Mouse (Mus musculus): ENCODE measurements around the gene Gm20388. TPM values are rescaled to one million over a fixed set of nuclear protein-coding genes. Genes with fewer than 3 reads are reported as not detected.

Gene Gm20388
- total and polyA plus RNA-seq, 2 experiments from 2014 or later: 17.3 TPM; not detected in 1

- TF ChIP-seq EP300 (IDR thresholded peaks at IDR 0.05; ENCODE audit: low read depth) (no peak), CTCF (IDR thresholded peaks at IDR 0.05; ENCODE audit: low read depth) (no peak)
- no peak overlapping the region for H3K27ac ChIP-seq (ENCODE audit: low read depth)
- 57% methylated on average over 5 of the region's 5 CpGs for WGBS
- ATAC-seq (ENCODE audit: insufficient read depth, low read depth): no peak
- no peak overlapping the region for H3K9ac ChIP-seq (replicated peaks; ENCODE audit: low read depth, low read length)
- H3K36me3 ChIP-seq (replicated peaks; ENCODE audit: control insufficient read depth, insufficient read depth, low read length): peaks cover 78% of the 10 kb centered on the region
- no peak for DNase-seq (ENCODE audit: low spot score)
- H3K4me1 ChIP-seq (ENCODE audit: control insufficient read depth, insufficient read depth): no peaks in the 10 kb centered on the region
- H3K4me3 ChIP-seq (ENCODE audit: low read depth, low read length): no peak overlapping the region
- H3K27me3 ChIP-seq (ENCODE audit: control insufficient read depth, insufficient read depth, low read length): no peaks in the 10 kb centered on the region
- H3K9me3 ChIP-seq (replicated peaks; ENCODE audit: control insufficient read depth, low read length): no peaks in the 10 kb centered on the region
- H3K4me2 ChIP-seq (ENCODE audit: low read depth, low read length): no peak overlapping the region
Observed at GRCm38 (mm10) chr8:124033400-124033799, 4122.8 kb downstream of the Gm20388 start.

- DNase-seq (ENCODE audit: low spot score): no peak
- H3K27ac ChIP-seq (ENCODE audit: low read depth): no peak overlapping the region
- no peak overlapping the region for H3K9ac ChIP-seq (replicated peaks; ENCODE audit: low read depth, low read length)
- no peaks in the 10 kb centered on the region for H3K9me3 ChIP-seq (replicated peaks; ENCODE audit: control insufficient read depth, low read length)
- TF ChIP-seq CTCF (IDR thresholded peaks at IDR 0.05; ENCODE audit: low read depth): no peak
- no peak for TF ChIP-seq EP300 (IDR thresholded peaks at IDR 0.05; ENCODE audit: low read depth)
- no peak for ATAC-seq (ENCODE audit: insufficient read depth, low read depth)
- H3K4me3 ChIP-seq (ENCODE audit: low read depth, low read length): no peak overlapping the region
- WGBS: 90% methylated on average over 7 of the region's 7 CpGs
- H3K4me2 ChIP-seq (ENCODE audit: low read depth, low read length): no peak overlapping the region
- no peaks in the 10 kb centered on the region for H3K4me1 ChIP-seq (ENCODE audit: control insufficient read depth, insufficient read depth)
- no peaks in the 10 kb centered on the region for H3K27me3 ChIP-seq (ENCODE audit: control insufficient read depth, insufficient read depth, low read length)
- peaks cover 72% of the 10 kb centered on the region for H3K36me3 ChIP-seq (replicated peaks; ENCODE audit: control insufficient read depth, insufficient read depth, low read length)
Observed at GRCm38 (mm10) chr8:124038121-124038520, 4127.5 kb downstream of the Gm20388 start.

GRCm38 (mm10) chr8:124039351-124039750 lies 4128.7 kb downstream of the Gm20388 start:
- ATAC-seq (ENCODE audit: insufficient read depth, low read depth) (no peak), DNase-seq (ENCODE audit: low spot score) (no peak)
- Histone ChIP-seq H3K9me3 (replicated peaks; ENCODE audit: control insufficient read depth, low read length) (no peaks in the 10 kb centered on the region), H3K36me3 (replicated peaks; ENCODE audit: control insufficient read depth, insufficient read depth, low read length) (peaks cover 74% of the 10 kb centered on the region), H3K27me3 (ENCODE audit: control insufficient read depth, insufficient read depth, low read length) (no peaks in the 10 kb centered on the region), H3K4me3 (ENCODE audit: low read depth, low read length) (no peak overlapping the region), H3K4me2 (ENCODE audit: low read depth, low read length) (no peak overlapping the region), H3K4me1 (ENCODE audit: control insufficient read depth, insufficient read depth) (no peaks in the 10 kb centered on the region), H3K9ac (replicated peaks; ENCODE audit: low read depth, low read length) (no peak overlapping the region), H3K27ac (ENCODE audit: low read depth) (no peak overlapping the region)
- no peak for TF ChIP-seq EP300 (IDR thresholded peaks at IDR 0.05; ENCODE audit: low read depth)
- TF ChIP-seq CTCF (IDR thresholded peaks at IDR 0.05; ENCODE audit: low read depth): no peak
- 91% methylated on average over 4 of the region's 4 CpGs for WGBS

GRCm38 (mm10) chr8:124042201-124042600 lies 4131.6 kb downstream of the Gm20388 start:
- H3K4me1 ChIP-seq (ENCODE audit: control insufficient read depth, insufficient read depth): no peaks in the 10 kb centered on the region
- 80% methylated on average over 1 of the region's 1 CpGs for WGBS
- no peak for TF ChIP-seq CTCF (IDR thresholded peaks at IDR 0.05; ENCODE audit: low read depth)
- no peak for TF ChIP-seq EP300 (IDR thresholded peaks at IDR 0.05; ENCODE audit: low read depth)

GRCm38 (mm10) chr8:124044421-124044820 lies 4133.8 kb downstream of the Gm20388 start:
- Histone ChIP-seq H3K9me3 (replicated peaks; ENCODE audit: control insufficient read depth, low read length) (no peaks in the 10 kb centered on the region), H3K27me3 (ENCODE audit: control insufficient read depth, insufficient read depth, low read length) (no peaks in the 10 kb centered on the region), H3K4me1 (ENCODE audit: control insufficient read depth, insufficient read depth) (no peaks in the 10 kb centered on the region), H3K4me2 (ENCODE audit: low read depth, low read length) (no peak overlapping the region), H3K9ac (replicated peaks; ENCODE audit: low read depth, low read length) (no peak overlapping the region), H3K27ac (ENCODE audit: low read depth) (no peak overlapping the region), H3K4me3 (ENCODE audit: low read depth, low read length) (no peak overlapping the region), H3K36me3 (replicated peaks; ENCODE audit: control insufficient read depth, insufficient read depth, low read length) (peaks cover 57% of the 10 kb centered on the region)
- TF ChIP-seq EP300 (IDR thresholded peaks at IDR 0.05; ENCODE audit: low read depth) (no peak), CTCF (IDR thresholded peaks at IDR 0.05; ENCODE audit: low read depth) (no peak)
- ATAC-seq (ENCODE audit: insufficient read depth, low read depth): no peak
- 82% methylated on average over 5 of the region's 5 CpGs for WGBS
- no peak for DNase-seq (ENCODE audit: low spot score)

More at GRCm38 (mm10) chr8:124042201-124042600, 4131.6 kb downstream of the Gm20388 start:
- ATAC-seq (ENCODE audit: insufficient read depth, low read depth) (no peak), DNase-seq (ENCODE audit: low spot score) (no peak)
- Histone ChIP-seq H3K9ac (replicated peaks; ENCODE audit: low read depth, low read length) (no peak overlapping the region), H3K27me3 (ENCODE audit: control insufficient read depth, insufficient read depth, low read length) (no peaks in the 10 kb centered on the region), H3K9me3 (replicated peaks; ENCODE audit: control insufficient read depth, low read length) (no peaks in the 10 kb centered on the region), H3K4me2 (ENCODE audit: low read depth, low read length) (no peak overlapping the region), H3K36me3 (replicated peaks; ENCODE audit: control insufficient read depth, insufficient read depth, low read length) (peaks cover 66% of the 10 kb centered on the region), H3K4me3 (ENCODE audit: low read depth, low read length) (no peak overlapping the region), H3K27ac (ENCODE audit: low read depth) (no peak overlapping the region)

GRCm38 (mm10) chr8:124044931-124045330 lies 4134.3 kb downstream of the Gm20388 start:
- Histone ChIP-seq H3K27me3 (ENCODE audit: control insufficient read depth, insufficient read depth, low read length) (no peaks in the 10 kb centered on the region), H3K36me3 (replicated peaks; ENCODE audit: control insufficient read depth, insufficient read depth, low read length) (peaks cover 52% of the 10 kb centered on the region), H3K4me2 (ENCODE audit: low read depth, low read length) (no peak overlapping the region), H3K9me3 (replicated peaks; ENCODE audit: control insufficient read depth, low read length) (no peaks in the 10 kb centered on the region), H3K4me3 (ENCODE audit: low read depth, low read length) (no peak overlapping the region), H3K4me1 (ENCODE audit: control insufficient read depth, insufficient read depth) (no peaks in the 10 kb centered on the region), H3K9ac (replicated peaks; ENCODE audit: low read depth, low read length) (no peak overlapping the region), H3K27ac (ENCODE audit: low read depth) (no peak overlapping the region)
- TF ChIP-seq EP300 (IDR thresholded peaks at IDR 0.05; ENCODE audit: low read depth) (no peak), CTCF (IDR thresholded peaks at IDR 0.05; ENCODE audit: low read depth) (no peak)
- 91% methylated on average over 12 of the region's 12 CpGs for WGBS
- no peak for DNase-seq (ENCODE audit: low spot score)
- ATAC-seq (ENCODE audit: insufficient read depth, low read depth): no peak
